Mouse (Mus musculus): Measurements from ENCODE around the gene Wdr92.

- TF ChIP-seq POLR2A (IDR thresholded peaks at IDR 0.05; ENCODE audit: insufficient read depth, low read length), result no peak
- no peak for TF ChIP-seq CTCF (IDR thresholded peaks at IDR 0.05; ENCODE audit: low read depth, low read length)
Observed at GRCm38 (mm10) chr11:17169262-17169661, 12.6 kb upstream of the Wdr92 start.
